Mouse (Mus musculus): ENCODE data around the gene Sycn. TPM values are rescaled to one million over a fixed set of nuclear protein-coding genes. Genes with fewer than 3 reads are reported as not detected.

Gene Sycn
- polyA plus RNA-seq, 1 experiment from 2014 or later: not detected

GRCm38 (mm10) chr7:28544051-28544601, 3.4 kb downstream of the Sycn start:
- Histone ChIP-seq H3K4me2 (replicated peaks) (peak overlapping the region; percentile 14; the same call in 1 of the 2 replicates), H3K27ac (replicated peaks) (no peak overlapping the region), H3K4me3 (no peak overlapping the region; the same call in 1 of the 2 replicates), H3K4me1 (peaks cover 16% of the 10 kb centered on the region), H3K27me3 (peaks cover 35% of the 10 kb centered on the region), H3K9me3 (no peaks in the 10 kb centered on the region), H3K9ac (replicated peaks) (no peak overlapping the region), H3K36me3 (no peaks in the 10 kb centered on the region)
- no peak for ATAC-seq (replicated peaks)
- WGBS: 5% methylated on average over 26 of the region's 27 CpGs

GRCm38 (mm10) chr7:28545048-28545890, 4.6 kb downstream of the Sycn start:
- no peak for ATAC-seq (replicated peaks)
- H3K4me1 ChIP-seq: peaks cover 16% of the 10 kb centered on the region
- H3K4me3 ChIP-seq: no peak overlapping the region
- H3K27me3 ChIP-seq: peaks cover 35% of the 10 kb centered on the region
- no peaks in the 10 kb centered on the region for H3K36me3 ChIP-seq
- H3K9me3 ChIP-seq: no peaks in the 10 kb centered on the region
- WGBS: 26% methylated on average over 14 of the region's 14 CpGs
- H3K4me2 ChIP-seq (replicated peaks): no peak overlapping the region
- no peak overlapping the region for H3K9ac ChIP-seq (replicated peaks)
- no peak overlapping the region for H3K27ac ChIP-seq (replicated peaks)

GRCm38 (mm10) chr7:28545891-28546210, 5.2 kb downstream of the Sycn start:
- H3K9me3 ChIP-seq: no peaks in the 10 kb centered on the region
- H3K9ac ChIP-seq (replicated peaks): no peak overlapping the region
- no peak overlapping the region for H3K4me2 ChIP-seq (replicated peaks)
- H3K27me3 ChIP-seq: peaks cover 35% of the 10 kb centered on the region
- no peak for ATAC-seq (replicated peaks)
- H3K4me3 ChIP-seq: no peak overlapping the region
- WGBS: 42% methylated on average over 7 of the region's 7 CpGs
- no peak overlapping the region for H3K27ac ChIP-seq (replicated peaks)
- H3K4me1 ChIP-seq: peaks cover 16% of the 10 kb centered on the region
- no peaks in the 10 kb centered on the region for H3K36me3 ChIP-seq

GRCm38 (mm10) chr7:28546649-28547048, 6.0 kb downstream of the Sycn start:
- peak overlapping the region; percentile 48 for H3K4me2 ChIP-seq (replicated peaks)
- H3K9me3 ChIP-seq: no peaks in the 10 kb centered on the region
- no peak overlapping the region for H3K27ac ChIP-seq (replicated peaks)
- H3K4me3 ChIP-seq: peak overlapping the region; percentile 21
- H3K9ac ChIP-seq (replicated peaks): peak overlapping the region; percentile 8
- ATAC-seq (replicated peaks): no peak
- H3K27me3 ChIP-seq: peaks cover 35% of the 10 kb centered on the region
- peaks cover 16% of the 10 kb centered on the region for H3K4me1 ChIP-seq
- H3K36me3 ChIP-seq: no peaks in the 10 kb centered on the region
- 1% methylated on average over 22 of the region's 22 CpGs for WGBS

GRCm38 (mm10) chr7:28547154-28547553, 6.5 kb downstream of the Sycn start, which contains the start of gene Nccrp1:
Gene Nccrp1, minus strand, starts transcription at chr7:28547254.
- H3K27me3 ChIP-seq: peaks cover 35% of the 10 kb centered on the region
- no peaks in the 10 kb centered on the region for H3K9me3 ChIP-seq
- H3K4me1 ChIP-seq: peaks cover 16% of the 10 kb centered on the region
- H3K9ac ChIP-seq (replicated peaks): peak within 1 kb of the TSS; percentile 8
- WGBS: 10% methylated on average over 5 of the region's 5 CpGs
- no peaks in the 10 kb centered on the region for H3K36me3 ChIP-seq
- no peak for ATAC-seq (replicated peaks)
- H3K4me3 ChIP-seq: peak within 1 kb of the TSS; percentile 21
- H3K4me2 ChIP-seq (replicated peaks): peak within 1 kb of the TSS; percentile 48
- H3K27ac ChIP-seq (replicated peaks): no peak within 1 kb of the TSS

- Histone ChIP-seq H3K4me2 (replicated peaks) (no peak overlapping the region), H3K27ac (replicated peaks) (no peak overlapping the region), H3K4me3 (no peak overlapping the region), H3K9me3 (no peaks in the 10 kb centered on the region), H3K4me1 (peaks cover 16% of the 10 kb centered on the region), H3K36me3 (no peaks in the 10 kb centered on the region), H3K27me3 (peaks cover 35% of the 10 kb centered on the region), H3K9ac (replicated peaks) (no peak overlapping the region)
- 79% methylated on average over 7 of the region's 7 CpGs for WGBS
- ATAC-seq (replicated peaks): no peak
Measured at GRCm38 (mm10) chr7:28547628-28548027, 6.9 kb downstream of the Sycn start.

GRCm38 (mm10) chr7:28553076-28553475, 12.4 kb downstream of the Sycn start:
- H3K9me3 ChIP-seq: no peaks in the 10 kb centered on the region
- H3K4me2 ChIP-seq (replicated peaks): no peak overlapping the region
- H3K4me3 ChIP-seq: no peak overlapping the region
- H3K4me1 ChIP-seq: no peaks in the 10 kb centered on the region
- WGBS: 95% methylated on average over 6 of the region's 6 CpGs
- H3K27me3 ChIP-seq: no peaks in the 10 kb centered on the region
- H3K9ac ChIP-seq (replicated peaks): no peak overlapping the region
- no peak overlapping the region for H3K27ac ChIP-seq (replicated peaks)
- ATAC-seq (replicated peaks): no peak
- no peaks in the 10 kb centered on the region for H3K36me3 ChIP-seq

GRCm38 (mm10) chr7:28555939-28556535, 15.4 kb downstream of the Sycn start:
- H3K9me3 ChIP-seq: no peaks in the 10 kb centered on the region
- ATAC-seq (replicated peaks): no peak
- H3K27ac ChIP-seq (replicated peaks): no peak overlapping the region
- no peak overlapping the region for H3K4me3 ChIP-seq
- peaks cover 15% of the 10 kb centered on the region for H3K36me3 ChIP-seq
- no peaks in the 10 kb centered on the region for H3K27me3 ChIP-seq
- WGBS: 16% methylated on average over 5 of the region's 5 CpGs
- H3K9ac ChIP-seq (replicated peaks): no peak overlapping the region
- H3K4me2 ChIP-seq (replicated peaks): no peak overlapping the region
- no peaks in the 10 kb centered on the region for H3K4me1 ChIP-seq

GRCm38 (mm10) chr7:28557069-28557468, 16.4 kb downstream of the Sycn start:
- no peaks in the 10 kb centered on the region for H3K4me1 ChIP-seq
- no peak overlapping the region for H3K9ac ChIP-seq (replicated peaks)
- H3K4me3 ChIP-seq: no peak overlapping the region
- no peak for ATAC-seq (replicated peaks)
- no peaks in the 10 kb centered on the region for H3K27me3 ChIP-seq
- H3K36me3 ChIP-seq: peaks cover 19% of the 10 kb centered on the region
- H3K9me3 ChIP-seq: no peaks in the 10 kb centered on the region
- H3K4me2 ChIP-seq (replicated peaks): no peak overlapping the region
- H3K27ac ChIP-seq (replicated peaks): no peak overlapping the region
- 71% methylated on average over 5 of the region's 5 CpGs for WGBS

- Histone ChIP-seq H3K4me1 (no peaks in the 10 kb centered on the region), H3K4me3 (no peak overlapping the region), H3K4me2 (replicated peaks) (no peak overlapping the region), H3K9ac (replicated peaks) (no peak overlapping the region), H3K27me3 (no peaks in the 10 kb centered on the region), H3K27ac (replicated peaks) (no peak overlapping the region), H3K36me3 (peaks cover 19% of the 10 kb centered on the region), H3K9me3 (no peaks in the 10 kb centered on the region)
- WGBS: 94% methylated on average over 6 of the region's 6 CpGs
- no peak for ATAC-seq (replicated peaks)
Measured at GRCm38 (mm10) chr7:28557708-28558107, 17.0 kb downstream of the Sycn start.

GRCm38 (mm10) chr7:28558486-28558885, 17.8 kb downstream of the Sycn start:
- 75% methylated on average over 4 of the region's 4 CpGs for WGBS
- H3K4me1 ChIP-seq: no peaks in the 10 kb centered on the region
- no peak overlapping the region for H3K4me2 ChIP-seq (replicated peaks)
- no peak for ATAC-seq (replicated peaks)
- no peak overlapping the region for H3K9ac ChIP-seq (replicated peaks)
- H3K9me3 ChIP-seq: no peaks in the 10 kb centered on the region
- peaks cover 20% of the 10 kb centered on the region for H3K36me3 ChIP-seq
- no peak overlapping the region for H3K27ac ChIP-seq (replicated peaks)
- H3K27me3 ChIP-seq: no peaks in the 10 kb centered on the region
- H3K4me3 ChIP-seq: no peak overlapping the region

GRCm38 (mm10) chr7:28560856-28561255, 20.2 kb downstream of the Sycn start:
- Histone ChIP-seq H3K27me3 (no peaks in the 10 kb centered on the region), H3K9ac (replicated peaks) (no peak overlapping the region), H3K4me3 (no peak overlapping the region), H3K4me1 (no peaks in the 10 kb centered on the region), H3K9me3 (no peaks in the 10 kb centered on the region), H3K27ac (replicated peaks) (no peak overlapping the region), H3K36me3 (peaks cover 30% of the 10 kb centered on the region), H3K4me2 (replicated peaks) (no peak overlapping the region)
- 97% methylated on average over 10 of the region's 10 CpGs for WGBS
- ATAC-seq (replicated peaks): no peak

All from forebrain, embryonic 15.5 days (tissue).